Mouse (Mus musculus) brain, embryonic 14.5 days (tissue): Measurements from ENCODE around the gene Crocc2. TPM values are rescaled to one million over a fixed set of nuclear protein-coding genes. Genes with fewer than 3 reads are reported as not detected.

Experiments used
- DNase-seq: peaks from one replicate; pipeline ENCODE4 v3.0.0-alpha.2; 2011; ENCODE audit warnings: low read depth
- CTCF ChIP-seq: fragments of 200-500 bp; IDR thresholded peaks from 2 replicates; pipeline ENCODE4 v1.5.1; 2012; ENCODE audit warnings: inconsistent platforms, mild to moderate bottlenecking, moderate library complexity, borderline replicate concordance; ENCODE audit not compliant: insufficient read depth, insufficient read length; ENCODE audit errors: extremely low read depth
- POLR2A ChIP-seq: fragments of 200-500 bp; IDR thresholded peaks from 2 replicates; pipeline ENCODE4 v1.6.1; 2012; ENCODE audit warnings: mild to moderate bottlenecking, inconsistent platforms, borderline replicate concordance; ENCODE audit not compliant: poor library complexity, insufficient read depth, insufficient read length, severe bottlenecking; ENCODE audit errors: extremely low read depth
- polyA plus RNA-seq: library from polyadenylated mRNA; depleted of rRNA; stranded (reverse); fragments of >200 nt; gene quantifications from 2 replicates; pipeline ENCODE4 v1.2.3, GENCODE M21; 2012; rRNA removed

The Crocc2 gene
- polyA plus RNA-seq, 1 experiment = 0.51 TPM

- no peak for DNase-seq
- TF ChIP-seq POLR2A (no peak), CTCF (no peak)
Observed at GRCm38 (mm10) chr1:93257560-93257959, 89.0 kb downstream of the Crocc2 start.

- TF ChIP-seq CTCF = no peak
- TF ChIP-seq POLR2A = no peak
- peak; percentile 19 for DNase-seq
Observed at GRCm38 (mm10) chr1:93267207-93267606, 98.7 kb downstream of the Crocc2 start.

- TF ChIP-seq CTCF = no peak
- TF ChIP-seq POLR2A = no peak
- DNase-seq = no peak
Observed at GRCm38 (mm10) chr1:93268246-93268645, 99.7 kb downstream of the Crocc2 start.

GRCm38 (mm10) chr1:93270516-93271240, 102.2 kb downstream of the Crocc2 start:
- DNase-seq = no peak
- TF ChIP-seq POLR2A = no peak
- TF ChIP-seq CTCF = no peak

GRCm38 (mm10) chr1:93271751-93272150, 103.2 kb downstream of the Crocc2 start:
- DNase-seq = no peak
- TF ChIP-seq POLR2A (no peak), CTCF (no peak)

GRCm38 (mm10) chr1:93272409-93272821, 103.9 kb downstream of the Crocc2 start:
- DNase-seq = peak; percentile 40
- TF ChIP-seq POLR2A (no peak), CTCF (no peak)

- TF ChIP-seq POLR2A (no peak), CTCF (no peak)
- DNase-seq = no peak
Observed at GRCm38 (mm10) chr1:93275561-93275960, 107.0 kb downstream of the Crocc2 start.

- TF ChIP-seq CTCF (no peak), POLR2A (no peak)
- no peak for DNase-seq
Observed at GRCm38 (mm10) chr1:93277041-93277440, 108.5 kb downstream of the Crocc2 start.

Other genes starting within 250 kb of the Crocc2 start
- 64.1 and 73.4 TPM in 2 replicates for gene Capn10, start 234.3 kb upstream of the Crocc2 start, polyA plus RNA-seq
- gene Gpr35, start 217.9 kb upstream of the Crocc2 start, polyA plus RNA-seq = 0.37 and 0.64 TPM in 2 replicates
- gene Aqp12, start 162.4 kb upstream of the Crocc2 start, polyA plus RNA-seq = not detected in 2 replicates
- gene Kif1a, start 66.8 kb upstream of the Crocc2 start, polyA plus RNA-seq = 117 and 213 TPM in 2 replicates
- not detected in 2 replicates for gene Agxt, start 33.5 kb upstream of the Crocc2 start, polyA plus RNA-seq
- gene 2310007B03Rik, start 7.8 kb upstream of the Crocc2 start, polyA plus RNA-seq = 0.62 and 0.74 TPM in 2 replicates
- 4.9 and 12.9 TPM in 2 replicates for gene Sned1, start 67.1 kb downstream of the Crocc2 start, polyA plus RNA-seq
- gene Mterf4, start 137.2 kb downstream of the Crocc2 start, polyA plus RNA-seq = 20.2 and 20.8 TPM in 2 replicates
- gene Ppp1r7, start 174.1 kb downstream of the Crocc2 start, polyA plus RNA-seq = 11.6 and 16.2 TPM in 2 replicates
- gene Pask, start 174.8 kb downstream of the Crocc2 start, polyA plus RNA-seq = 11.9 and 15.1 TPM in 2 replicates
- gene Ano7, start 205.2 kb downstream of the Crocc2 start, polyA plus RNA-seq = 0.57 and 0.85 TPM in 2 replicates